Mouse (Mus musculus) hindbrain, postnatal 0 days (tissue): ENCODE results near the gene Asb2. TPM values are rescaled to one million over a fixed set of nuclear protein-coding genes. Genes with fewer than 3 reads are reported as not detected.
A peak's percentile ranks its signal among the peaks of the same experiment; 100 is the strongest.

Experiments
- ATAC-seq: fragments of 200-750 bp; cut with Nextera tagmentation; 2 replicates; pipeline ENCODE4 v1.8.0; 2017; ENCODE audit warnings: mild to moderate bottlenecking, moderate TSS enrichment, moderate library complexity
- DNase-seq: peaks from one replicate; pipeline ENCODE4 v3.0.0-alpha.2; 2015; ENCODE audit warnings: low spot score
- H3K27ac ChIP-seq: fragments of 300-500 bp; sonication (generic); 2 replicates; pipeline ENCODE4 v1.5.1; 2014; ENCODE audit warnings: mild to moderate bottlenecking
- H3K27me3 ChIP-seq: fragments of 300-500 bp; sonication (generic); 2 replicates; pipeline ENCODE4 v1.6.1; 2014; ENCODE audit warnings: low read length, mixed read lengths; ENCODE audit not compliant: insufficient read depth
- H3K36me3 ChIP-seq: fragments of 300-500 bp; sonication (generic); 2 replicates; pipeline ENCODE4 v1.6.1; 2014; ENCODE audit warnings: low read length, mixed read lengths; ENCODE audit not compliant: insufficient read depth
- H3K4me1 ChIP-seq: fragments of 300-500 bp; sonication (generic); 2 replicates; pipeline ENCODE4 v1.6.1; 2014; ENCODE audit warnings: antibody characterized with exemption, low read length, mixed read lengths; ENCODE audit not compliant: insufficient read depth
- H3K4me2 ChIP-seq: fragments of 300-500 bp; sonication (generic); 2 replicates; pipeline ENCODE4 v1.6.1; 2014; ENCODE audit warnings: low read depth, mild to moderate bottlenecking, low read length, moderate library complexity, mixed read lengths
- H3K4me3 ChIP-seq: fragments of 300-500 bp; sonication (generic); 2 replicates; pipeline ENCODE4 v1.5.1; 2014; ENCODE audit warnings: low read length
- H3K9ac ChIP-seq: fragments of 300-500 bp; sonication (generic); replicated peaks from 2 replicates; pipeline ENCODE4 v1.6.1; 2014; ENCODE audit warnings: mild to moderate bottlenecking, low read length, moderate library complexity, mixed read lengths
- H3K9me3 ChIP-seq: fragments of 300-500 bp; sonication (generic); 2 replicates; pipeline ENCODE4 v1.6.1; 2016; ENCODE audit warnings: low read length, mixed read lengths
- CTCF ChIP-seq: IDR thresholded peaks from 2 replicates; pipeline ENCODE4 v1.5.1; 2016; ENCODE audit warnings: antibody characterized with exemption, control low read depth, low read depth
- whole genome bisulfite sequencing: fragments of 180-500 bp; shearing (Covaris S2); extraction: QIAGEN DNeasy Blood & Tissue Kit; methylation state at CpG from one replicate; pipeline ENCODE4 v1.1.7; 2014; 5-methylcytosine and 5-hydroxymethylcytosine counted together
- polyA plus RNA-seq: library from polyadenylated mRNA; unstranded; fragments of >200 nt; fragmentation: Nextera tagmentation; extraction: Ambion mirVana; gene quantifications from 2 replicates; pipeline ENCODE4 v1.2.1, GENCODE M21; 2015
- total RNA-seq: library from RNA; depleted of rRNA; stranded (reverse); fragments of >200 nt; gene quantifications from 2 replicates; pipeline ENCODE4 v1.2.3, GENCODE M21; 2014

Gene Asb2
- total and polyA plus RNA-seq, 2 experiments from 2014 or later: 1.6 to 3.2 TPM

GRCm38 (mm10) chr12:103322801-103323200, 33.0 kb downstream of the Asb2 start:
- DNase-seq (peak; percentile 60), ATAC-seq (no peak)
- Histone ChIP-seq H3K9ac (no peak overlapping the region), H3K27ac (no peak overlapping the region), H3K27me3 (no peaks in the 10 kb centered on the region), H3K4me1 (no peaks in the 10 kb centered on the region), H3K36me3 (no peaks in the 10 kb centered on the region), H3K9me3 (no peaks in the 10 kb centered on the region), H3K4me2 (no peak overlapping the region), H3K4me3 (no peak overlapping the region)
- WGBS: 43% methylated on average over 3 of the region's 3 CpGs
- TF ChIP-seq CTCF: peak; percentile 84

DNA sequence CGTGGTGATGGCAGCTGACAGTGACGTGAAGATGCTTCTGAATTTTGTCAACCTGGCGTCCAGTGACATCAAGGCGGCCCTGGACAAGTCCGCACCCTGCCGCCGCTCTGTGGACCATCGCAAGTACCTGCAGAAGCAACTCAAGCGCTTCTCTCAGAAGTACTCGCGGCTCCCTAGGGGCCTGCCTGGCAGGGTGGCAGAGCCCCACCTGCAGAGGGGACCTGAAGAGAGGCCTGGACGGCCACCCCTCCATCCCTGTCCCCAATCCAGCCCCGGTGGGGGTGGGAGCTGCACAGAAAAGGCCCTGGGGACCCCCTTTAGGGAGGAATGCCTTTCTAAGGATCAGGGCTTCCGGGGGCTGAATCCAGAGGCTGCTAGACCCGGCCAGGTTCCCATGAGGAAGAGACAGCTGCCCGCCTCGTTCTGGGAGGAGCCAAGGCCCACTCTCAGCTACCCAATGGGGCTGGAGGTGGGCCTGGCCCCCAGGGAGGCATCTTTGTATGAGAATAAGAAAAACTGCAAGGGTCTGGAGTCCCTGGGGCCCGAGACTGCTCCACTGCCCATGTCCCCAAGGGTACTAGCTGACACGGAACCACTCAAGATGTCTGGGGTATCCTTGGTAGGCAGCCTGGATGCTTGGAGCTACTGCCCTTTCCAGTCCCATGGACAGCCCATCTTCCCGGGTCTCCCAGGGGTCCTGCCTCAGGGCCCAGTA, 39.8 kb downstream of the Asb2 start:
- H3K9me3 ChIP-seq: no peaks in the 10 kb centered on the region
- H3K27ac ChIP-seq: peak overlapping the region; percentile 83; the same call in 1 of the 2 replicates
- H3K4me3 ChIP-seq: peak overlapping the region; percentile 31
- H3K27me3 ChIP-seq: no peaks in the 10 kb centered on the region
- no peak for TF ChIP-seq CTCF
- no peaks in the 10 kb centered on the region for H3K36me3 ChIP-seq
- ATAC-seq (no peak), DNase-seq (no peak)
- no peak overlapping the region; the same call in 1 of the 2 replicates for H3K9ac ChIP-seq
- 27% methylated on average over 20 of the region's 20 CpGs for WGBS
- peaks cover 19% of the 10 kb centered on the region for H3K4me1 ChIP-seq
- H3K4me2 ChIP-seq: peak overlapping the region; percentile 61

DNA sequence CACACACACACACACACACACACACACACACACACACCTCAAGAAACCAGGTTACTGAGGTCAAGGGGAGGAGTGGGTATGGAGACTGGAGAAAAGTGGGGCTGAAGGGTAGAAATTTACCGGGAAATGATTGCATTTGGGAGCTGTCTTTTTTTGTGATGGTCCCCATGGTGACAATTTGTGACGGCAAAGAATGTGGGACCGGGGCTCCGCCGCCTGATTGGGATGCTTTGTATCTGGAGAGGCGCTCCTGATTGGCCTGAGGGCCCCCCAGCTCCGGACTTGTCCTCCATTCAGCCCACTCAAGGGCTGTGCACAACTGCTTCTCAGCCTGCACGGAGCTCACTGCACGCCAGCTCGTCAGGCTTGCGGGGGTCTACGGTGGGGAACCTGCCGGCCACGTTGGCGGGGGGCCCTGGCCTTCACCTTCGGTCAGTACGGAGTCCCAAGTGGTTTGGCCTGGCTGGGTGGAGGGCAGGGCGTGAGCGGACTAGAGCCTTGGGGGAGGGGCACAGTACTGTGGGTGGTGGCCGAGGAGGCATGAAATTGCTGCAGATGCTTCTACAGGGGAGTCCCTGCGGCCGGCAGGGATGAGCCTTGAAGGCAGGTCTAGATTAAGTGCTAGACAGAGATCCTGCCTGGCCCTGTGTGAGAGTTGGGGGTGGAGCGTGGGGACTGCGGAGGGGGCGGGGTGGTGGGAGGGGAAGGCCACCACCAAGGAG, 41.0 kb downstream of the Asb2 start:
- H3K4me1 ChIP-seq: peaks cover 19% of the 10 kb centered on the region
- DNase-seq (peak; percentile 80), ATAC-seq (peak; percentile 88)
- H3K4me2 ChIP-seq: peak overlapping the region; percentile 61
- H3K36me3 ChIP-seq: no peaks in the 10 kb centered on the region
- TF ChIP-seq CTCF: no peak
- H3K4me3 ChIP-seq: peak overlapping the region; percentile 31
- H3K9ac ChIP-seq: peak overlapping the region; percentile 48
- H3K27me3 ChIP-seq: no peaks in the 10 kb centered on the region
- WGBS: 3% methylated on average over 24 of the region's 25 CpGs
- H3K9me3 ChIP-seq: no peaks in the 10 kb centered on the region
- peak overlapping the region; percentile 83 for H3K27ac ChIP-seq

DNA sequence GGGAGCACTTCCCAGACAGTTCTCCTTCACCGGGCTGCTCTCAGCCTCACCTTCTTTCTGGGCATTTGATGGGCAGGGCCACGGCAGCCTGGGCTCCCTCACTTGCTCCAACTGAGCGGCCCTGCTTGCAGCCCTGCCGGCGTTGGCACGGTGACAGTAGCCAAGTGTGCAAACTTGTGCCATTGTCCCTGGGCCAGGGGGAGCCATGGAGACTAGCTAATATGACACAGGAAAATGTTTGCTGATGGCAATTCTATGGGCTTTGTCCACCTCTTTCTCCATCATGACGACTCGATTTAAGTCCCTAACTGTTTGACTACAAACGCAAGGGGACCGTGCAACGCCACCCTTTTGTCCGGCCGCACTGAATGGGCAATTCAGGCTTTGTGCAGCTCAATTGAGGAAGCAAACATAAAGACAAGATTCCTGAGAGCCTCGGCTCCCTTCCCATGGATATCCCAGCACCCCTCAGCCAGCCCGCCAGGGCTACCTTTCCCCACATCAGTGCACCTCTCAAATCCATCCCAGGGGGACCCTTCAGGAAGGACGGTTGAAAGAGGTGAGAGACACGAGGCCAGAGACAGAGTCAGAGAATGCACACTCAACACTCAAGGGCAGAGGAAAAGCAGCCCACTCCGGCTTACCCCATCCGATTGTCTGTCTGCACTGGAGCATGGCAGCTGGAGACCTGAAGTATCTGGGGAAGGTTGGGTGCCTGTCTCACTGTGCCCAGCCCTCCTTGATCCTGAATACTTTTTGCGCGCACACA, 41.7 kb downstream of the Asb2 start:
- peaks cover 19% of the 10 kb centered on the region for H3K4me1 ChIP-seq
- peak; percentile 19; the same call in 1 of the 2 replicates for TF ChIP-seq CTCF
- DNase-seq (peak; percentile 86), ATAC-seq (peak; percentile 68)
- no peaks in the 10 kb centered on the region for H3K9me3 ChIP-seq
- no peaks in the 10 kb centered on the region for H3K27me3 ChIP-seq
- H3K36me3 ChIP-seq: no peaks in the 10 kb centered on the region
- peak overlapping the region; percentile 31; the same call in 1 of the 2 replicates for H3K4me3 ChIP-seq
- H3K27ac ChIP-seq: peak overlapping the region; percentile 83
- 16% methylated on average over 21 of the region's 21 CpGs for WGBS
- peak overlapping the region; percentile 61 for H3K4me2 ChIP-seq
- no peak overlapping the region; the same call in 1 of the 2 replicates for H3K9ac ChIP-seq

GRCm38 (mm10) chr12:103313274-103313673, 42.5 kb downstream of the Asb2 start:
- WGBS: 31% methylated on average over 6 of the region's 6 CpGs
- H3K36me3 ChIP-seq: no peaks in the 10 kb centered on the region

GRCm38 (mm10) chr12:103311921-103312320, 43.9 kb downstream of the Asb2 start:
- ATAC-seq (no peak), DNase-seq (no peak)
- no peak for TF ChIP-seq CTCF
- 82% methylated on average over 8 of the region's 8 CpGs for WGBS
- peaks cover 19% of the 10 kb centered on the region for H3K4me1 ChIP-seq
- no peak overlapping the region for H3K4me3 ChIP-seq
- H3K9ac ChIP-seq: no peak overlapping the region
- no peaks in the 10 kb centered on the region for H3K27me3 ChIP-seq
- no peaks in the 10 kb centered on the region for H3K36me3 ChIP-seq
- H3K27ac ChIP-seq: no peak overlapping the region
- no peaks in the 10 kb centered on the region for H3K9me3 ChIP-seq
- no peak overlapping the region for H3K4me2 ChIP-seq

More at GRCm38 (mm10) chr12:103313274-103313673, 42.5 kb downstream of the Asb2 start:
- ATAC-seq: peak; percentile 8; the same call in 1 of the 2 replicates
- H3K4me1 ChIP-seq: peaks cover 19% of the 10 kb centered on the region
- no peak for TF ChIP-seq CTCF
- H3K27me3 ChIP-seq: no peaks in the 10 kb centered on the region
- H3K9ac ChIP-seq: 0 out of 2 replicates have a peak overlapping the region, but pooled peaks have one; percentile 13
- H3K4me3 ChIP-seq: no peak overlapping the region
- DNase-seq: no peak
- H3K27ac ChIP-seq: peak overlapping the region; percentile 83
- no peaks in the 10 kb centered on the region for H3K9me3 ChIP-seq
- H3K4me2 ChIP-seq: peak overlapping the region; percentile 61
